Mouse (Mus musculus) cerebellum, postnatal 14 days (tissue): Measurements from ENCODE around the gene Aldh6a1.

Experiments
- DNase-seq, 2 experiments: peaks; one replicate each; pipeline ENCODE4 v3.0.0; 2021; ENCODE audit warnings: mixed read lengths in 2 of 2

Gene Aldh6a1

GRCm38 (mm10) chr12:84408819-84409507 is 41.8 kb downstream of the Aldh6a1 start, which contains the start of the genes Entpd5 and Bbof1:
Gene Entpd5 (minus strand): TSS chr12:84409029.
Gene Bbof1 (plus strand): TSS chr12:84409071.
- peak; percentile 94 to 97 for DNase-seq

- peak; percentile 36 to 40 for DNase-seq
These were observed 42.7 kb downstream of the Aldh6a1 start for GRCm38 (mm10) chr12:84407874-84408818.

GRCm38 (mm10) chr12:84407259-84407658 is 43.5 kb downstream of the Aldh6a1 start:
- DNase-seq = peak in 1 of 2 experiments; percentile 16

- DNase-seq = no peak
These were observed 46.3 kb downstream of the Aldh6a1 start for GRCm38 (mm10) chr12:84404541-84404940.

GRCm38 (mm10) chr12:84402923-84403322 is 47.9 kb downstream of the Aldh6a1 start:
- DNase-seq = no peak

GRCm38 (mm10) chr12:84400653-84401052 is 50.2 kb downstream of the Aldh6a1 start:
- no peak for DNase-seq

GRCm38 (mm10) chr12:84400068-84400467 is 50.7 kb downstream of the Aldh6a1 start:
- DNase-seq = no peak

- no peak for DNase-seq
These were observed 51.1 kb downstream of the Aldh6a1 start for GRCm38 (mm10) chr12:84399663-84400062.

- no peak for DNase-seq
These were observed 51.7 kb downstream of the Aldh6a1 start for GRCm38 (mm10) chr12:84399135-84399534.

GRCm38 (mm10) chr12:84398629-84399028 is 52.2 kb downstream of the Aldh6a1 start:
- no peak for DNase-seq

GRCm38 (mm10) chr12:84397685-84398084 is 53.1 kb downstream of the Aldh6a1 start:
- no peak for DNase-seq

- no peak for DNase-seq
These were observed 53.7 kb downstream of the Aldh6a1 start for GRCm38 (mm10) chr12:84396947-84397679.

GRCm38 (mm10) chr12:84393847-84394246 is 57.0 kb downstream of the Aldh6a1 start:
- no peak for DNase-seq

- no peak for DNase-seq
These were observed 58.1 kb downstream of the Aldh6a1 start for GRCm38 (mm10) chr12:84392681-84393080.

- no peak for DNase-seq
These were observed 60.5 kb downstream of the Aldh6a1 start for GRCm38 (mm10) chr12:84390336-84390735.

- DNase-seq = no peak
These were observed 61.9 kb downstream of the Aldh6a1 start for GRCm38 (mm10) chr12:84388774-84389400.

- no peak for DNase-seq
These were observed 62.7 kb downstream of the Aldh6a1 start for GRCm38 (mm10) chr12:84388097-84388496.

GRCm38 (mm10) chr12:84385408-84385807 is 65.4 kb downstream of the Aldh6a1 start:
- DNase-seq = no peak

GRCm38 (mm10) chr12:84384644-84385081 is 66.1 kb downstream of the Aldh6a1 start:
- DNase-seq = peak; percentile 19 to 30

GRCm38 (mm10) chr12:84382369-84382768 is 68.4 kb downstream of the Aldh6a1 start:
- no peak for DNase-seq
